Mouse (Mus musculus): ENCODE data around the gene Tmem211.

DNA sequence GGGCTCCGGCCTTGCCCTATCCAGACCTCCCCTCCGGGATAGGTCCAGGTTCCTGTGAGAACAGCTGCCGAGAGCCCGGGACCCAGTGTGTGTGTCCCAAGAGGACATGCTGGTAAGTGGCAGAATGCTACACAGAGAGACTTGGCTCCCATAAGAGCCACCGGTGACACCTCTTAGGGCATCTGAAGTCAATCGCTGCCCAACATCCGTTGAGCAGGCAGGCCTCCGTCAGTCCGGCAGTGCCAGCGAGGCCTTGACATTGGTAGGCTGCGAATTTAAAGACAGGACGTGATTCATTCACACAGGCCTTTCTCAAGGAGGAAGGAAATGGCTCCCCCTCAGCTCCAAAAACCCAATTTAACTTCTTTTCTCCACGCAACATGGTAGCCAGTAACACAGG lies 16.8 kb upstream of the Tmem211 start:
- TF ChIP-seq CTCF (IDR thresholded peaks at IDR 0.05; ENCODE audit: low read depth): no peak
- TF ChIP-seq EP300 (IDR thresholded peaks at IDR 0.05; ENCODE audit: low read depth): no peak

Measured in liver, postnatal 0 days (tissue).